Mouse (Mus musculus): ENCODE measurements around the gene Zdhhc25.

Gene Zdhhc25

GRCm38 (mm10) chr15:88600002-88600401, at the start of gene Zdhhc25:
Zdhhc25 (plus strand) TSS chr15:88600302.
- no peak for DNase-seq (ENCODE audit: low spot score in 2 of 2)

- no peak for DNase-seq (ENCODE audit: low spot score in 2 of 2)
Measured at GRCm38 (mm10) chr15:88552852-88553251, 47.2 kb upstream of the Zdhhc25 start.

GRCm38 (mm10) chr15:88555476-88555875, 44.6 kb upstream of the Zdhhc25 start:
- no peak for DNase-seq (ENCODE audit: low spot score in 2 of 2)

- DNase-seq (ENCODE audit: low spot score in 2 of 2), result no peak
Measured at GRCm38 (mm10) chr15:88560637-88561036, 39.5 kb upstream of the Zdhhc25 start.

GRCm38 (mm10) chr15:88561058-88561730, 38.9 kb upstream of the Zdhhc25 start:
- no peak for DNase-seq (ENCODE audit: low spot score in 2 of 2)

GRCm38 (mm10) chr15:88565307-88565706, 34.8 kb upstream of the Zdhhc25 start:
- no peak for DNase-seq (ENCODE audit: low spot score in 2 of 2)

GRCm38 (mm10) chr15:88565806-88566205, 34.3 kb upstream of the Zdhhc25 start:
- DNase-seq (ENCODE audit: low spot score in 2 of 2), result no peak

GRCm38 (mm10) chr15:88570697-88571096, 29.4 kb upstream of the Zdhhc25 start:
- no peak for DNase-seq (ENCODE audit: low spot score in 2 of 2)

- DNase-seq (ENCODE audit: low spot score in 2 of 2), result no peak
Measured at GRCm38 (mm10) chr15:88579461-88579860, 20.6 kb upstream of the Zdhhc25 start.

- no peak for DNase-seq (ENCODE audit: low spot score in 2 of 2)
Measured at GRCm38 (mm10) chr15:88602496-88602895, 2.4 kb downstream of the Zdhhc25 start.

- DNase-seq (ENCODE audit: low spot score in 2 of 2), result no peak
Measured at GRCm38 (mm10) chr15:88603091-88603732, 3.1 kb downstream of the Zdhhc25 start.

GRCm38 (mm10) chr15:88603733-88604119, 3.6 kb downstream of the Zdhhc25 start:
- no peak for DNase-seq (ENCODE audit: low spot score in 2 of 2)

- no peak for DNase-seq (ENCODE audit: low spot score in 2 of 2)
Measured at GRCm38 (mm10) chr15:88604669-88605414, 4.7 kb downstream of the Zdhhc25 start.

GRCm38 (mm10) chr15:88605415-88605785, 5.3 kb downstream of the Zdhhc25 start:
- no peak for DNase-seq (ENCODE audit: low spot score in 2 of 2)

GRCm38 (mm10) chr15:88617125-88617524, 17.0 kb downstream of the Zdhhc25 start:
- no peak for DNase-seq (ENCODE audit: low spot score in 2 of 2)

GRCm38 (mm10) chr15:88618008-88618773, 18.1 kb downstream of the Zdhhc25 start:
- no peak for DNase-seq (ENCODE audit: low spot score in 2 of 2)

GRCm38 (mm10) chr15:88620017-88620416, 19.9 kb downstream of the Zdhhc25 start:
- no peak for DNase-seq (ENCODE audit: low spot score in 2 of 2)

- no peak for DNase-seq (ENCODE audit: low spot score in 2 of 2)
Measured at GRCm38 (mm10) chr15:88623891-88624290, 23.8 kb downstream of the Zdhhc25 start.

GRCm38 (mm10) chr15:88624874-88625277, 24.8 kb downstream of the Zdhhc25 start:
- DNase-seq (ENCODE audit: low spot score in 2 of 2), result no peak

GRCm38 (mm10) chr15:88625303-88626066, 25.4 kb downstream of the Zdhhc25 start:
- no peak for DNase-seq (ENCODE audit: low spot score in 2 of 2)

GRCm38 (mm10) chr15:88626886-88627488, 26.9 kb downstream of the Zdhhc25 start:
- DNase-seq (ENCODE audit: low spot score in 2 of 2), result no peak

All from urinary bladder, postnatal 4 days (tissue).